Mouse (Mus musculus) cerebellum, adult 2 months (tissue): ENCODE measurements at regions not wholly inside any gene's neighbourhood (a gene's known extent, or its start where the extent isn't known, plus 50 kb on each side); places are given as distances from the start of the nearest gene placed in this dataset.

Source experiments
- CTCF ChIP-seq: fragments of 200-500 bp; IDR thresholded peaks from 2 replicates; pipeline ENCODE4 v1.5.1; 2011; ENCODE audit warnings: low read depth, mild to moderate bottlenecking, control low read depth, low read length, moderate library complexity, borderline replicate concordance; ENCODE audit not compliant: insufficient read depth
- POLR2A ChIP-seq: fragments of 200-500 bp; IDR thresholded peaks from 2 replicates; pipeline ENCODE4 v1.6.1; 2011; ENCODE audit warnings: low read length, control low read depth, borderline replicate concordance; ENCODE audit not compliant: insufficient read depth

GRCm38 (mm10) chr13:4712698-4713097, 103.7 kb upstream of the Akr1e1 start:
- no peak for TF ChIP-seq CTCF
- TF ChIP-seq POLR2A, result no peak
